Mouse (Mus musculus) E14TG2a.4 (cell line): ENCODE data around the gene Mmrn2.

ENCODE experiments used
- CTCF ChIP-seq: conservative IDR thresholded peaks from 2 replicates; pipeline ENCODE4 v1.5.1; 2014; ENCODE audit warnings: low read length
- NANOG ChIP-seq: IDR thresholded peaks from 2 replicates; pipeline ENCODE4 v1.6.1; 2014; ENCODE audit warnings: borderline replicate concordance, low read length, mixed read lengths

GRCm38 (mm10) chr14:34402871-34403270, 27.6 kb downstream of the Mmrn2 start:
- TF ChIP-seq CTCF (no peak), NANOG (no peak)
